Mouse (Mus musculus): ENCODE data around the gene Aldh4a1.

DNA sequence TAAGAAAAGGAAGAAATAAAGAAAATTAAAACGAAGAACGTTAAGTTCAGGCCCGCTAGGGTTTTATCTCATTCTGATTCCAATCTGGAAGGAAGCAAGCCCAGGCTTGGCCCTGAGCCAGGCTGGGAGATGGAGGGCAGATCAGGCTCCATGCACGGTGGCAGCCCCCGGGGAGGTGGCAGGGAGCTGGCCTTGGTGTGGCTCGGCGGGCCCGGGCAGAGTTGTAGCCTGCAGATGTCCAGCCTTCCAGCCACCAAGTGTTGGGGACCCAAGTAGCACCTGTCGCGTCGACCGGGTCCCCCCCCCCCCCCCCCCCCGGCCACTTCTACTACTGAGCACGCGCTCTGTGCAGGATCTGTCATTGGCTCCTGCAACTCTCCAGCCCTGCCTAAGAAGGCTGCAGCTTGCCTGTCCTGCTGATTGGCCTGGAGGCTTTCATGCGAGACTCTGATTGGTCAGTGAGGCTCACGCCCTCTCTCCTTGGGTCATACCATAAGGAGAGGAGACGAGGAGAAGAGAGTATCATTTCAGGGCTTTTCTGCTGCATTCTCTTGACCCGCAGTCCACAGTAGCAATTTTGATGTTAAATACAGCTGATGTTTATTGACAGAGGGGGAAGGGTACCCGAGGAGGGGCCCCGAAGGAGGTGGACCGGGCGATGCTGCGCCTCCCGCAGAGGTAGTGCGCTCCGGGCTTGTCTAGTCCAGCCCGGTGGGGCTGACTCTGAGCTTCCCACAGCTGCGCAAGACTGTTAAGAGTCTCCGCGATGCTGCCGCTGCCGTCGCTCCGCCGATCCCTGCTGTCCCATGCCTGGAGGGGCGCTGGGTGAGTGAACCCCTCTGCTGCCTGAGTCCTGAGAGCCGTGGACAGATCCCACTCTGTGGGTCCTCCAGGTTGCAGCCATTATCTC lies at the start of gene Aldh4a1:
- TF ChIP-seq POLR2A (IDR thresholded peaks at IDR 0.05; ENCODE audit: insufficient read length, low read depth), result peak; percentile 92
- no peak for TF ChIP-seq CEBPB (IDR thresholded peaks at IDR 0.05; ENCODE audit: insufficient read depth, poor library complexity, severe bottlenecking)
- no peak for TF ChIP-seq E2F4 (IDR thresholded peaks at IDR 0.05; ENCODE audit: insufficient read depth)
- peak; percentile 89 for TF ChIP-seq POLR2AphosphoS2 (IDR thresholded peaks at IDR 0.05; ENCODE audit: insufficient read length, low read depth)
- peak in 2 of 3 experiments; percentile 24 to 56 for TF ChIP-seq MYOG (IDR thresholded peaks at IDR 0.05; ENCODE audit: control insufficient read depth in 1 of 3, insufficient read depth in 1 of 3, insufficient read length in 2 of 3, low read depth in 2 of 3)
- TF ChIP-seq TCF12 (IDR thresholded peaks at IDR 0.05; ENCODE audit: insufficient read depth, poor library complexity, severe bottlenecking), result no peak
- TF ChIP-seq MYOD1 (IDR thresholded peaks at IDR 0.05; ENCODE audit: control insufficient read depth in 1 of 3, insufficient read length in 2 of 3, low read depth in 2 of 3), result peak in 2 of 3 experiments; percentile 35 to 66
- TF ChIP-seq MAX (IDR thresholded peaks at IDR 0.05; ENCODE audit: low read depth), result no peak
